In genomic region chr19:37362545-37362944, GRCm38 (mm10) we compare ENCODE assay signal across 15 mouse cellular contexts. TPM values are rescaled to one million over a fixed set of nuclear protein-coding genes. Genes with fewer than 3 reads are reported as not detected.
DNase-seq lines count a peak whose midpoint lies in the region; ATAC-seq and TF ChIP-seq lines count a peak whose summit lies in the region.
"Had no signal": no experiment of that assay in that cellular context is flagged by ENCODE, and none has a peak within 500 bp of the region (broad histone marks: within the 10 kb centered on the region; RNA-seq: fewer than 3 reads in every experiment).

No protein-coding gene starts in this region.

- H3K9me3 ChIP-seq in lung, embryonic 14.5 days (ENCODE audit: low read depth, low read length) = no peaks in the 10 kb centered on the region
- H3K9me3 ChIP-seq in E14TG2a.4 (ENCODE audit: low read length) = no peaks in the 10 kb centered on the region
- H3K9me3 ChIP-seq in forebrain, embryonic 14.5 days (replicated peaks; ENCODE audit: control insufficient read depth, low read length) = no peaks in the 10 kb centered on the region
- H3K9me3 ChIP-seq in intestine, postnatal 0 days (ENCODE audit: control insufficient read depth) = no peaks in the 10 kb centered on the region
- H3K9me3 ChIP-seq: embryonic facial prominence, embryonic 13.5 days; heart, embryonic 10.5 days had no signal

- no peak for TF ChIP-seq CTCF in lung, embryonic 14.5 days (IDR thresholded peaks at IDR 0.05; ENCODE audit: low read depth)
- TF ChIP-seq CTCF in E14TG2a.4 (conservative IDR thresholded peaks at IDR 0.05; ENCODE audit: low read length) = no peak
- TF ChIP-seq CTCF in intestine, postnatal 0 days (IDR thresholded peaks at IDR 0.05; ENCODE audit: low read depth) = no peak

- no peaks in the 10 kb centered on the region for H3K36me3 ChIP-seq in lung, embryonic 14.5 days (ENCODE audit: insufficient read depth)
- no peaks in the 10 kb centered on the region for H3K36me3 ChIP-seq in E14TG2a.4 (ENCODE audit: insufficient read depth, low read length)
- H3K36me3 ChIP-seq in forebrain, embryonic 14.5 days (ENCODE audit: control insufficient read depth, insufficient read depth, low read length) = no peaks in the 10 kb centered on the region
- H3K36me3 ChIP-seq in intestine, postnatal 0 days (ENCODE audit: control insufficient read depth, insufficient read depth) = no peaks in the 10 kb centered on the region
- H3K36me3 ChIP-seq: embryonic facial prominence, embryonic 13.5 days; heart, embryonic 10.5 days had no signal

- 41% methylated on average over 5 of the region's 5 CpGs for WGBS in lung, embryonic 14.5 days
- WGBS in forebrain, embryonic 14.5 days = 33% methylated on average over 5 of the region's 5 CpGs
- WGBS in intestine, postnatal 0 days = 53% methylated on average over 5 of the region's 5 CpGs

- no peak overlapping the region for H3K4me2 ChIP-seq in lung, embryonic 14.5 days
- H3K4me2 ChIP-seq in forebrain, embryonic 14.5 days (ENCODE audit: low read length) = no peak overlapping the region
- H3K4me2 ChIP-seq in intestine, postnatal 0 days (replicated peaks; ENCODE audit: low read depth) = no peak overlapping the region
- H3K4me2 ChIP-seq: embryonic facial prominence, embryonic 13.5 days; liver, embryonic 11.5 days had no signal

- no peak overlapping the region for H3K9ac ChIP-seq in lung, embryonic 14.5 days
- H3K9ac ChIP-seq in forebrain, embryonic 14.5 days (ENCODE audit: low read length) = no peak overlapping the region
- H3K9ac ChIP-seq in intestine, postnatal 0 days (ENCODE audit: low read depth, low read length) = no peak overlapping the region
- H3K9ac ChIP-seq: embryonic facial prominence, embryonic 13.5 days had no signal

- H3K4me1 ChIP-seq in lung, embryonic 14.5 days (ENCODE audit: insufficient read depth) = no peaks in the 10 kb centered on the region
- peaks cover 33% of the 10 kb centered on the region for H3K4me1 ChIP-seq in E14TG2a.4 (replicated peaks; ENCODE audit: low read depth, low read length)
- no peaks in the 10 kb centered on the region for H3K4me1 ChIP-seq in forebrain, embryonic 14.5 days (ENCODE audit: control insufficient read depth, insufficient read depth, low read length)
- H3K4me1 ChIP-seq in intestine, postnatal 0 days (replicated peaks; ENCODE audit: control insufficient read depth, insufficient read depth, low read length) = no peaks in the 10 kb centered on the region
- H3K4me1 ChIP-seq: embryonic facial prominence, embryonic 13.5 days; heart, embryonic 10.5 days had no signal

- no peaks in the 10 kb centered on the region for H3K27me3 ChIP-seq in lung, embryonic 14.5 days (ENCODE audit: insufficient read depth, low read length)
- H3K27me3 ChIP-seq in E14TG2a.4 (ENCODE audit: insufficient read depth, low read length) = no peaks in the 10 kb centered on the region
- no peaks in the 10 kb centered on the region for H3K27me3 ChIP-seq in forebrain, embryonic 14.5 days (replicated peaks; ENCODE audit: control insufficient read depth, insufficient read depth, low read length)
- no peaks in the 10 kb centered on the region for H3K27me3 ChIP-seq in intestine, postnatal 0 days (replicated peaks; ENCODE audit: control insufficient read depth, insufficient read depth, low read length)
- H3K27me3 ChIP-seq: embryonic facial prominence, embryonic 13.5 days had no signal

- DNase-seq in lung, embryonic 14.5 days = peak; percentile 22
- DNase-seq in lung, postnatal 14 days = no peak
- peak; percentile 92 for DNase-seq in R1 (ENCODE audit: low read depth, low spot score)
- DNase-seq in forebrain, embryonic 14.5 days (ENCODE audit: low spot score) = peak; percentile 54
- DNase-seq in T-cell, adult 2 months (ENCODE audit: low spot score) = no peak
- no peak for DNase-seq in layer of hippocampus, postnatal 36 days
- DNase-seq: cerebellum, adult 8-10 months; gastrocnemius, postnatal 10 days; thymus, postnatal 25 days had no signal

- ATAC-seq in lung, embryonic 14.5 days (ENCODE audit: insufficient read depth) = no peak
- ATAC-seq in forebrain, embryonic 14.5 days = peak; percentile 62
- no peak for ATAC-seq in intestine, postnatal 0 days

- no peak overlapping the region for H3K4me3 ChIP-seq in lung, embryonic 14.5 days (ENCODE audit: low read depth, low read length)
- H3K4me3 ChIP-seq in E14TG2a.4 (replicated peaks; ENCODE audit: low read length) = peak overlapping the region; percentile 42
- no peak overlapping the region for H3K4me3 ChIP-seq in forebrain, embryonic 14.5 days (ENCODE audit: low read depth, low read length)
- H3K4me3 ChIP-seq in intestine, postnatal 0 days (ENCODE audit: low read depth, low read length) = no peak overlapping the region
- H3K4me3 ChIP-seq: embryonic facial prominence, embryonic 13.5 days; heart, embryonic 10.5 days had no signal

- H3K27ac ChIP-seq in lung, embryonic 14.5 days (ENCODE audit: low read depth) = no peak overlapping the region
- H3K27ac ChIP-seq in forebrain, embryonic 14.5 days (ENCODE audit: low read depth, low read length) = no peak overlapping the region
- H3K27ac ChIP-seq in intestine, postnatal 0 days (ENCODE audit: low read depth, low read length) = no peak overlapping the region
- H3K27ac ChIP-seq: embryonic facial prominence, embryonic 13.5 days; heart, embryonic 10.5 days; macrophage had no signal

RNA-seq across cellular contexts. Expression of gene Kif11, which starts 13.7 kb away (rescaled TPM):
- 87.4 and 87.5 TPM in 2 replicates for polyA plus RNA-seq in lung, embryonic 14.5 days (2014; fragmentation: Nextera tagmentation; extraction: Ambion mirVana)
- 40.5 and 41.6 TPM in 2 replicates for polyA plus RNA-seq in forebrain, embryonic 14.5 days (2014; fragmentation: Nextera tagmentation; extraction: Ambion mirVana)
- polyA plus RNA-seq in intestine, postnatal 0 days (2015; fragmentation: Nextera tagmentation; extraction: Ambion mirVana) = 8.3 and 8.9 TPM in 2 replicates
- 1 to 10 TPM; 1.3 to 1.4 TPM for total RNA-seq in layer of hippocampus, postnatal 36 days (2021)

RNA-seq across cellular contexts. Expression of gene Ide, which starts 24.9 kb away (rescaled TPM):
- polyA plus RNA-seq in lung, embryonic 14.5 days (2014; fragmentation: Nextera tagmentation; extraction: Ambion mirVana) = 42.3 and 51.3 TPM in 2 replicates
- polyA plus RNA-seq in forebrain, embryonic 14.5 days (2014; fragmentation: Nextera tagmentation; extraction: Ambion mirVana) = 37.4 and 38.2 TPM in 2 replicates
- 26.4 and 30.5 TPM in 2 replicates for polyA plus RNA-seq in intestine, postnatal 0 days (2015; fragmentation: Nextera tagmentation; extraction: Ambion mirVana)
- total RNA-seq in layer of hippocampus, postnatal 36 days (2021) = 10 to 100 TPM; 37.8 to 37.9 TPM

Comparison
In these comparisons a context has a peak if more than half of its experiments do, and no peak if none do; other contexts are left out.
1. DNase-seq: peak in lung, embryonic 14.5 days (single experiment), R1 (single experiment) and forebrain, embryonic 14.5 days (single experiment); none in lung, postnatal 14 days (single experiment), T-cell, adult 2 months (single experiment) and layer of hippocampus, postnatal 36 days (0 of 2).